Mouse (Mus musculus): ENCODE measurements around the gene Tbc1d5.

DNA sequence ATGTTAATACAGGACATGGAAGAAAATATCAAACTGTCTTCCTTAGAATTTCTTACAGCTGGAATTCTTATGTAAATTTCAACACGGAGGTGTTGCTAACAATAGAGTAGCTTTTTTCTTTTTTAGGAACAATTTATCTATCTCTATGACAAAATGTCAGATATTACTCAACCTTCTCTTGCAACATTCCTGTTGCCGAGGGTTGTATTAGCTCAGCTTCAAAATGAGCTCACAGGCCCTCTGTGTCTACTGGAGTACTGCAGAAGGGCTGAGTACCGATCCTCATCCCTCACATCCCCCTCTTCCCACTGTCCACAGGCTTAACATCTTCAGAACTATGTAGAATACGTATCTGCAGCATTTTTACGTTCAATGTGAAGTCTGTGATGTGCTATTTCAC is 302.7 kb downstream of the Tbc1d5 start:
- TF ChIP-seq POLR2A (IDR thresholded peaks at IDR 0.05; ENCODE audit: borderline replicate concordance, extremely low read depth, low read depth, low read length) (no peak), CTCF (IDR thresholded peaks at IDR 0.05; ENCODE audit: insufficient read depth, low read length) (no peak)

Data from lung, adult 2 months (tissue).